Mouse (Mus musculus): ENCODE results near the gene Gtf2h3. TPM values are rescaled to one million over a fixed set of nuclear protein-coding genes. Genes with fewer than 3 reads are reported as not detected.

Gene Gtf2h3
- polyA plus RNA-seq, 1 experiment: 56.4 TPM

- peak in 1 of 2 experiments; percentile 35 for DNase-seq (ENCODE audit: extremely low spot score in 1 of 2, low spot score in 1 of 2)
Measured at GRCm38 (mm10) chr5:124635068-124635467, 56.1 kb downstream of the Gtf2h3 start.

GRCm38 (mm10) chr5:124636139-124636538 lies 57.2 kb downstream of the Gtf2h3 start:
- DNase-seq (ENCODE audit: extremely low spot score in 1 of 2, low spot score in 1 of 2): no peak

GRCm38 (mm10) chr5:124636694-124637093 lies 57.8 kb downstream of the Gtf2h3 start:
- no peak for DNase-seq (ENCODE audit: extremely low spot score in 1 of 2, low spot score in 1 of 2)

DNA sequence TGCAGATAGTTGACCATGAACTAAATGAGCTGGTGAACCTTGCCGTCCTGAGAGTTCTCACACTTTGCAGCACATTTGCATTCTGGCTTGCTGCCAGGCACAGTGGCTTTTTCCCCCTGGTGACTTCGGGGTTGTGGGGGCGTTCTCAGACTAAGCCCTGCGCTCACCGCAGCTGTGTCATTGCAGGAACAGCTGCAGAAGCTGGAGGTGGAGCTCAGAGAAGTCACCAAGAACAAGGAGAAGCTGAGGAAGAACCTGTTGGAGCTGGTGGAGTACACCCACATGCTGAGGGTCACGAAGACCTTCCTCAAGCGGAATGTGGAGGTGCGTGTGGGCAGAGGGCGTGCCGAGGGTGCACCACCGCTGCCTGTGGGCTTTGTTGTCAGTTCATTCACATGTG lies 58.4 kb downstream of the Gtf2h3 start:
- peak in 1 of 2 experiments; percentile 54 for DNase-seq (ENCODE audit: extremely low spot score in 1 of 2, low spot score in 1 of 2)

GRCm38 (mm10) chr5:124637836-124638235 lies 58.9 kb downstream of the Gtf2h3 start:
- no peak for DNase-seq (ENCODE audit: extremely low spot score in 1 of 2, low spot score in 1 of 2)

Other genes with a start within 250 kb of the Gtf2h3 start
- 182 and 239 TPM in 2 replicates for gene Cdk2ap1, start 216.1 kb upstream of the Gtf2h3 start, polyA plus RNA-seq (2012; rRNA removed)
- gene Sbno1, start 153.1 kb upstream of the Gtf2h3 start, polyA plus RNA-seq (2012; rRNA removed): 57.7 and 59.5 TPM in 2 replicates
- 41.8 and 54.3 TPM in 2 replicates for gene Kmt5a, start 139.2 kb upstream of the Gtf2h3 start, polyA plus RNA-seq (2012; rRNA removed)
- 24.5 and 25.9 TPM in 2 replicates for gene Rilpl2, start 100.8 kb upstream of the Gtf2h3 start, polyA plus RNA-seq (2012; rRNA removed)
- 9.6 and 11.8 TPM in 2 replicates for gene Snrnp35, start 96.0 kb upstream of the Gtf2h3 start, polyA plus RNA-seq (2012; rRNA removed)
- 44.7 and 51.7 TPM in 2 replicates for gene Rilpl1, start 47.7 kb upstream of the Gtf2h3 start, polyA plus RNA-seq (2012; rRNA removed)
- 108 and 133 TPM in 2 replicates for gene Tmed2, start 38.4 kb upstream of the Gtf2h3 start, polyA plus RNA-seq (2012; rRNA removed)
- gene Ddx55, start 26.3 kb upstream of the Gtf2h3 start, polyA plus RNA-seq (2012; rRNA removed): 38.2 and 38.3 TPM in 2 replicates
- 31.1 and 32.2 TPM in 2 replicates for gene Eif2b1, start within 50 bp of the Gtf2h3 start, polyA plus RNA-seq (2012; rRNA removed)
- 41.7 and 44.4 TPM in 2 replicates for gene Atp6v0a2, start 49.4 kb downstream of the Gtf2h3 start, polyA plus RNA-seq (2012; rRNA removed)
- gene Dnah10, start 145.9 kb downstream of the Gtf2h3 start, polyA plus RNA-seq (2012; rRNA removed): 0.26 and 0.38 TPM in 2 replicates

Measured in frontal cortex, adult 2 months (tissue).